Mouse (Mus musculus) layer of hippocampus, adult 2 months (tissue): ENCODE measurements at regions not wholly inside any gene's neighbourhood (a gene's known extent, or its start where the extent isn't known, plus 50 kb on each side); places are given as distances from the start of the nearest gene placed in this dataset.

ENCODE experiments used
- DNase-seq, 2 experiments: peaks; one replicate each; pipeline ENCODE4 v3.0.0; 2022; ENCODE audit warnings: low spot score in 2 of 2
- H3K27ac ChIP-seq: fragments of 200-600 bp; 2 replicates; pipeline ENCODE4 v1.8.1; 2022
- H3K4me3 ChIP-seq: fragments of 200-600 bp; 2 replicates; pipeline ENCODE4 v1.8.1; 2022; ENCODE audit warnings: mild to moderate bottlenecking
- CTCF ChIP-seq: fragments of 200-600 bp; conservative IDR thresholded peaks from 2 replicates; pipeline ENCODE4 v1.8.1; 2022; ENCODE audit warnings: antibody characterized with exemption, mild to moderate bottlenecking, moderate library complexity

GRCm38 (mm10) chr17:51511917-51512316 lies 321.2 kb downstream of the Satb1 start:
- Histone ChIP-seq H3K27ac (no peak overlapping the region), H3K4me3 (no peak overlapping the region)
- no peak for TF ChIP-seq CTCF
- no peak for DNase-seq

DNA sequence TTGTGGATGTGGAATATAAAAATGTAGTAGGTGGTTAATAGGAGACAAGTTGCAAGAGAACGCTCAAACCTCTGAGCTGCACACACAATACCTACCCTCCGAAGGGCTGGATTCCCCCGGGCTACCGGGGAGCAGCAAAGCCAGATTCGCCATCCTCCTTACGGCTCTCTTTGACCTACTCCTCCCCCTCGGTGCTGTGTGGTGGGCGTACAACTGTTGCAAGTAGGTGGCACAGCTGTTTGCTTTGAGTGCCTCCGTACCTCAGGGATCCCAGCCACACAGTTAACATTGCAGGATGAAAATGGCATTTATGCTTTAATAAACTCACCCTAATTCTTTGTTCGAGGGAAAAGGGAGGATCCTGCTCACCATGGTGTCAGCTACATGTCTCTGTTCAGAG lies 321.6 kb upstream of the Tbc1d5 start:
- no peak for TF ChIP-seq CTCF

DNA sequence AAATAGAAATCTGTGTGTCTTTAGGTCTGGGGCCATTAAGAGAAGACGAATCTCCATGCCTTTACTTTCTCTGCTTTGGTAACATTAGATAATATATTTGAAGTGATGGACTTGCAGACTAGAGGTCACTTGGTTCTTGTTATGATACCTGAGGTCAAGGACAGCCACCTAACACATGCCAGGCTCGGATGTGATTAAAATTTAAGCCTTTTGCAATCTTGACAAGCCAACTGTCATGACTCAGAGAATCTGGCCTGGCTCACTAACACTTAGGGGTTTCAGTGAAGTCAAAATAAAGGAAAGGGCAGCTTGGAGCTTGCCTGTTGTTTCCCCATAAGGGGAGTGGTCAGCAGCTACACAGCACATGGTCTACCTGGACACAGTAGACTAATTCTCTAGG lies 320.4 kb upstream of the Tbc1d5 start:
- no peak for TF ChIP-seq CTCF
- DNase-seq, result no peak

More for the DNA sequence above, 321.6 kb upstream of the Tbc1d5 start:
- Histone ChIP-seq H3K27ac (no peak overlapping the region), H3K4me3 (no peak overlapping the region)
- DNase-seq, result peak in 1 of 2 experiments; percentile 11

GRCm38 (mm10) chr17:51495038-51495437 lies 315.9 kb upstream of the Tbc1d5 start:
- TF ChIP-seq CTCF, result no peak
- DNase-seq, result no peak
- no peak overlapping the region for H3K27ac ChIP-seq
- H3K4me3 ChIP-seq, result no peak overlapping the region

More for the DNA sequence above, 320.4 kb upstream of the Tbc1d5 start:
- no peak overlapping the region for H3K4me3 ChIP-seq
- no peak overlapping the region for H3K27ac ChIP-seq

DNA sequence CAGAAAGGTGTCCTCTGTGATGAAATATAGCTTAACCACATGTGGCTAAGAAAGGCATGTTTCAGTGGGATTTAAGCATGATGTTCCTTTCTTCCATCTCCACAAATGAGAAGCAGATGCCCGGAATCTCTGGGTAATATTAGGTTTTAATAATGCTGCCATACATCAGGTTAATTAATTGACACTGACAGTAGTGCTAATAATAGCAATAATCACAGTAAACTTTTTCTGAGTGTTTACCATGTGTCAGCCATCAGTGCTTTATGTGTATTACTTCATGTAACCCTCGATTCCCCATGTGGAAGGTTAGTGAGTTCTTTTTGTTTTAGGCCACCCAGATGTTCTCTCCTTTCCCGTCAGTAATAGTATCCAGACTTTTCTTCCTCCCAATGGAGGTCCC lies 310.2 kb upstream of the Tbc1d5 start:
- no peak overlapping the region for H3K4me3 ChIP-seq
- H3K27ac ChIP-seq, result no peak overlapping the region
- no peak for TF ChIP-seq CTCF
- no peak for DNase-seq

DNA sequence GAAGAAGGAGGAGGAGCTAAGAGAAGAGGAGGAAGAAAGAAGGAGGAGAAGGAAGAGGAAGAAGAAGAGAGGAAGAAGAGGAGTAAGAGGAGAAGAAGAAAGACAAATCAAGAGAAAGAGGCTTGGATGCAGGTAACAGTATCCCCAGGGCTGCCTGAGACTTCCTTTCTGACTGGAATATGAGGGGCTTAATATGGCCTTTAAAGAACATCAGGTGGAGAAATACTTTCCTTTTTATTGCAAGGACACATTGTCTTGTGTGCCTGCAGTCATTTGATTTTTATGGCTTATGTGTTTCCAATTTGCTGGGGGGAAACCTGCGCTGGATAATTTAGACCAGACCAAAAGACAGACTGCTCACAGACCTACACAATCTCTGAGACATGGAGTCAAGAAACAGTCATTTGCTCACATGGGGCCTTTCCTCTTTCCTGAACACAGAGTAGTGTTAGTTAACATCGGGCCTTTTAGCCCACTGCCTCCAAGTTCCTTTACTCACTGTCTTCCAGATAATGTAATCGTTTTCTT lies 308.8 kb upstream of the Tbc1d5 start:
- DNase-seq, result no peak
- H3K27ac ChIP-seq, result no peak overlapping the region
- H3K4me3 ChIP-seq, result no peak overlapping the region
- no peak for TF ChIP-seq CTCF

DNA sequence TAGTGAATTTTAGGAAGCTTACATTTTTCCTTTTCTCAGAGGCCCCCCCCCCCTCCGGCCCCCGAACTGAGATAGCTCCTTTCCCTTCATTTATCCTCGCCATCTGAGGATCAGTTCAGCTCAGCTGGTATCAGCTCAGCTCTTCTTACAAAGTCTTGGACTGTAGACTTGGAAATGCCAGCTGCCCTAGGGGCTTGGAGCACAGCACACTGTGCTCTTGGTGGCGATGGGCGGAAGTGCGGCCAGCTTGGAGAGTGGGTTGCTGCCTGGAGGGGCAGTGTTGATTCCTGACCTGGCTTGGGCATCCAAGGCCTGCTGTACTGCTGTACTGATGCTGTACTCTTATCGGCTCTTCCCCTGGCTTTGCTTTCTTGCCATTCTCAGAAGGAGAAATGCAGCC lies 298.7 kb upstream of the Tbc1d5 start:
- Histone ChIP-seq H3K27ac (no peak overlapping the region), H3K4me3 (no peak overlapping the region)
- DNase-seq, result no peak
- TF ChIP-seq CTCF, result peak; percentile 40

GRCm38 (mm10) chr17:51477404-51477803 lies 298.3 kb upstream of the Tbc1d5 start:
- Histone ChIP-seq H3K4me3 (no peak overlapping the region), H3K27ac (no peak overlapping the region)
- TF ChIP-seq CTCF, result no peak
- DNase-seq, result no peak

DNA sequence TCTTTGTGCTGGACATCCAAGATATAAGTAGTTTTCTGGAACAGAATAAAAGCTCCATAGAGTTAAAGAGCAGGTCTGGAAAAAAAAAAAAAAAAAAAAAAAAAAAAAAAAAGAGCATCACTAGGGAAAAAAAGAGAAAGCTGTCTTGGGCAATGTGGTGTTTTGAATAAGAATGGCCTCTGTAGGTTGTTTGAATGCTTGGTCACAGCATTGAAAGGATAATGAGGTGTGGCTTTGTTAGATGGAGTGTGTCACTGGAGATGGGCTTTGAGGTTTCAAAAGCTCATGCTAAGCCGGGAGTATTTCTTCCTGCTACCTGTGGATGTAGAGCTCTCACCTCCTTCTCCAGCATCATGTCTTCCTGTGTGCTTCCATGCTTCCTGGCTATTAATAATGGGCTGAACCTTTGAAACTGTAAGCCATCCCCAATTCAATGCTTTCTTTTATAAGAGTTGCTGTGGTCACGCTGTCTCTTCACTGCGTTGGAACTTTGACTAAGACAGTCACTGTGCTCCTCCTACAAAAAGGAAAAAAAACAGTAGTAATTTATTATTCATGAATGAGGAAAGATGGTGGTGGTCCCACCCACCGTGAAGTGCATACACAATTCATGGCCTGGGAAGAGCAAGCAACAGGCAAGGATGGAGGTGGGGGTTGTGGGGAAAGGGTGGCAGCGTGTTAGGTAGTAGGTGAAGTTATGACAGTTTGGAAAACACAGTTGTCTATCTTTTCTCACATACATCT lies 283.2 kb upstream of the Tbc1d5 start:
- DNase-seq, result no peak
- H3K27ac ChIP-seq, result no peak overlapping the region
- no peak for TF ChIP-seq CTCF
- H3K4me3 ChIP-seq, result no peak overlapping the region

DNA sequence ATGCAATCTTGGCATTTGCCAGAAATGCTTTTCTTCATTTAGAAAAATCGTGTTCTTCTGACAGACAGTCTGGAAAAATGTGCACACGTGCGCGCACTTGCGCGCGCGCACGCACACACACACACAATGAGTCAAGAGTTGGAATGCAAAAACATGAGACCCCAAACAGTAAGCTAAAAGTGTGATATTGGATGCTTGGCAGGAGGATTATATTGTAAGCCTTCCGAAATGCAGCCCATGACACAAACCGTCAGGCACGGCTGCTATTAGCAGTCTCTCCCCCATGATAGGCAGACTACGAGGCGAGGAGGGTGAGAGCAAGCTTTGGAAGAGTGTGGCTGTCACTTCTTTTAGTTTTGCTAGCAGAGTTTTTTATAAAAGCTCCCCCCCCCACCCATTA lies 282.1 kb upstream of the Tbc1d5 start:
- DNase-seq, result no peak
- TF ChIP-seq CTCF, result no peak
- peak overlapping the region; percentile 43; the same call in 1 of the 2 replicates for H3K4me3 ChIP-seq
- H3K27ac ChIP-seq, result no peak overlapping the region

DNA sequence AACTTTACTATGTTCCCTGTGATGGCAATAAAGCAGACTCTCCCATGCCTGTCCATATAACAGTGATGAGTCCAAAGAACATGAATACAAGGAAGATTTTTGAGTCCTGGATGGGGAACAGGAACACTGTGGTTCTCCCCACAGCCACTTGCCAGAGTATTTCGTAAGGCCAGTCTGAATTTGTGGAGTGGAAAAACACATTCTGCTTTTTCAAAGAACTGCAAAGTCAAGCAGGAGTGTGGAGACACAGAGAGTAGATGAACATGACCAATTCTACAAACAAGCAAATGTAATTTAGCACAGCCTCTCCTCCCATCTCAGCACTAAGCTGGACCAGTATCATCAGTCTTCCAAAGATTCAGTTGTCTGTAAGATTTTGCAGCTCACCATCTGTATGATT lies 280.0 kb upstream of the Tbc1d5 start:
- no peak for DNase-seq
- TF ChIP-seq CTCF, result no peak
- Histone ChIP-seq H3K27ac (no peak overlapping the region), H3K4me3 (no peak overlapping the region)

DNA sequence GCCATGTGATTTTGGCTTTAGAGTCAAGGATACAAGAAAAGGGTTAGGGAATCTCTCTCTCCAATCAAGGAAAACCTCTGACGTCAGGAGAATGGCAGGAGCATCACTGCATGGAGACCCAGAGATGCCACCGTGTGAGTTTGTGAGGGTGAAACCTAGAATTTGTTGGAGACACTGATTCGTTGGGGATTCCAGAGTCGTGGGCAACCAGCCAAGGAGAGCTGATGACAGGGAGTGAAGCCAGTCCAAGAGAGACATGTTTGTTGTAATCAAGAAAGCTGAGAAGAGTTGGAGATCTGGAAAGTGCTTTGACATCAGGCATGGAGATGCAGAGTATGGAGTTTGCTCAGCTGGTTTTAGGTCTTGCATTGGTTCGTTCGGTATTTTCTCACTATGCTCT lies 236.6 kb upstream of the Tbc1d5 start:
- no peak for DNase-seq
- no peak overlapping the region for H3K4me3 ChIP-seq
- no peak overlapping the region for H3K27ac ChIP-seq
- TF ChIP-seq CTCF, result no peak

DNA sequence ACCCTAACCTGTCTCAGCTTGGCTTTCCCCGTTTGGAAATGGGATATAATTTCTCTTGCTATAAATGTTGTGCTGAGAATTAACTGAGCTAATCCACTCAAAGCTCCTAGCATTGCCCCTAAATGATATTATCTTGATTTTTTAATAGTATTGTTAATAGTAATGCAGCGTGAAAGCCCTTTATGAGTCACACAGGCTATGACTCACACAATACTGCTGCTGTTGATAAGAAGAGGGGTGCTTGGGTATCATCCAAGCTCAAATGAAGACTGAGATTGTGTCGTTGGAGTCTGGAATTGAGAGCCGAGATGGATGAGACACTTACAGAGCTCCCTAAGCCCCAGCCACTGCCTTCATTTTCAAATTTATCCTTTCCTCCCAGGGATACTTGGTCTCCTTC lies 235.2 kb upstream of the Tbc1d5 start:
- no peak overlapping the region for H3K27ac ChIP-seq
- TF ChIP-seq CTCF, result no peak
- no peak overlapping the region for H3K4me3 ChIP-seq
- DNase-seq, result no peak

DNA sequence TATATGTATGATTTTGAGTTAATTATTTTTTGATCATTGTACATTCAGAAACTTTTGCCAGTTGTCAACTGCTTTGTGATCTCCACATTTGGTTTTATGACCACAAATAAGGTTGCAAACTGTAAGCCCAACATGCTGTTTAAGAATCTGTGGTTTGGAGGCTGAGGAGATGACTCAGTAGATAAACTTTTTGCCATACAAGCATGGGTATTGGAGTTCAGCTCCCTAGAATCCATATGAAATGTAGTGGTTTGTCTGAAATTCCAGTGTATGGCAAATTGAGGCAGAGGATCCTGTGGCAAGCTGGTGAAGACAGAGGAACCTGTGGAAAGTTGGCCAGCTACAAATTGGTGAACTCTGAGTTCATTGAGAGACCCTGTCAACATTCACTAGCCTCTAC lies 234.6 kb upstream of the Tbc1d5 start:
- no peak overlapping the region for H3K4me3 ChIP-seq
- DNase-seq, result no peak
- no peak overlapping the region for H3K27ac ChIP-seq
- TF ChIP-seq CTCF, result no peak
